Mouse (Mus musculus) CH12.LX (cell line): ENCODE results near the gene Wwc2. TPM values are rescaled to one million over a fixed set of nuclear protein-coding genes. Genes with fewer than 3 reads are reported as not detected.

ENCODE experiments used
- DNase-seq: peaks from one replicate; pipeline ENCODE4 v3.0.0-alpha.2; 2013; ENCODE audit errors: extremely low read depth
- H3K27ac ChIP-seq: 2 replicates; pipeline ENCODE4 v1.5.1; 2012; ENCODE audit warnings: low read depth, mild to moderate bottlenecking, control low read depth, moderate library complexity; ENCODE audit not compliant: insufficient read depth
- H3K27me3 ChIP-seq: replicated peaks from 2 replicates; pipeline ENCODE3; 2012; ENCODE audit warnings: inconsistent platforms
- H3K36me3 ChIP-seq, 2 experiments: replicated peaks in 1 of 2; 2 replicates each; pipeline versions ENCODE3 to v1.6.1; 2012; ENCODE audit warnings: inconsistent platforms in 1 of 2, low read length in 1 of 2, mild to moderate bottlenecking in 1 of 2, mixed read lengths in 1 of 2, moderate library complexity in 1 of 2; ENCODE audit not compliant: control insufficient read depth in 1 of 2, insufficient read depth in 1 of 2
- H3K4me1 ChIP-seq, 2 experiments: 2 replicates each; pipeline ENCODE4 v1.6.1; 2012; ENCODE audit warnings: inconsistent platforms in 1 of 2, moderate library complexity in 1 of 2; ENCODE audit not compliant: insufficient read depth in 2 of 2, control insufficient read depth in 1 of 2
- H3K4me2 ChIP-seq: 2 replicates; pipeline ENCODE4 v1.6.1; 2012; ENCODE audit warnings: low read depth, mild to moderate bottlenecking, control low read depth; ENCODE audit not compliant: poor library complexity, insufficient read depth, severe bottlenecking
- H3K4me3 ChIP-seq, 3 experiments: fragments of 150-350 bp in 1 of 3; sonication (generic) in 1 of 3; replicated peaks in 1 of 3; 2 replicates each; pipeline versions ENCODE3 to v1.5.1; 2011 to 2012; ENCODE audit warnings: low read depth in 2 of 3, low read length in 2 of 3, mild to moderate bottlenecking in 2 of 3, moderate library complexity in 2 of 3, control low read depth in 1 of 3, improper control_type of control experiment in 1 of 3, inconsistent platforms in 1 of 3, mixed read lengths in 1 of 3; ENCODE audit not compliant: poor library complexity in 1 of 3
- H3K79me2 ChIP-seq: replicated peaks from 2 replicates; pipeline ENCODE4 v1.6.1; 2012; ENCODE audit warnings: mild to moderate bottlenecking, moderate library complexity; ENCODE audit not compliant: control insufficient read depth, poor library complexity, insufficient read depth, severe bottlenecking; ENCODE audit errors: extremely low read depth
- H3K9ac ChIP-seq: 2 replicates; pipeline ENCODE4 v1.6.1; 2012; ENCODE audit warnings: low read depth, mild to moderate bottlenecking, control low read depth, moderate library complexity; ENCODE audit not compliant: insufficient read depth
- H3K9me3 ChIP-seq: replicated peaks from 2 replicates; pipeline ENCODE3; 2012; ENCODE audit warnings: low read length, inconsistent platforms, mixed read lengths
- BHLHE40 ChIP-seq: IDR thresholded peaks from 2 replicates; pipeline ENCODE4 v1.6.1; 2011; ENCODE audit warnings: mild to moderate bottlenecking, low read depth, low read length, improper control_type of control experiment
- E2F4 ChIP-seq: IDR thresholded peaks from 2 replicates; pipeline ENCODE4 v1.6.1; 2011; ENCODE audit warnings: low read depth, low read length, improper control_type of control experiment; ENCODE audit not compliant: insufficient replicate concordance
- ELF1 ChIP-seq: IDR thresholded peaks from 2 replicates; pipeline ENCODE4 v1.6.1; 2014; ENCODE audit warnings: low read depth, mild to moderate bottlenecking, inconsistent platforms, low read length, improper control_type of control experiment
- JUND ChIP-seq: conservative IDR thresholded peaks from 2 replicates; pipeline ENCODE4 v1.6.1; 2011; ENCODE audit warnings: low read depth, low read length, improper control_type of control experiment
- KAT2A ChIP-seq: IDR thresholded peaks from 2 replicates; pipeline ENCODE4 v1.6.1; 2012; ENCODE audit warnings: low read length, improper control_type of control experiment, inconsistent platforms; ENCODE audit not compliant: insufficient replicate concordance
- MAFK ChIP-seq: IDR thresholded peaks from 2 replicates; pipeline ENCODE4 v1.6.1; 2011; ENCODE audit warnings: low read length, improper control_type of control experiment; ENCODE audit not compliant: insufficient replicate concordance
- MAX ChIP-seq: IDR thresholded peaks from 2 replicates; pipeline ENCODE4 v1.6.1; 2011; ENCODE audit warnings: low read length, improper control_type of control experiment
- MAZ ChIP-seq: IDR thresholded peaks from 2 replicates; pipeline ENCODE4 v1.6.1; 2012; ENCODE audit warnings: low read depth, mild to moderate bottlenecking, inconsistent platforms, low read length, improper control_type of control experiment, moderate library complexity
- MEF2A ChIP-seq: IDR thresholded peaks from 2 replicates; pipeline ENCODE4 v1.6.1; 2014; ENCODE audit warnings: low read depth, mild to moderate bottlenecking, inconsistent platforms, low read length, improper control_type of control experiment, borderline replicate concordance
- NELFE ChIP-seq: IDR thresholded peaks from 2 replicates; pipeline ENCODE4 v1.6.1; 2011; ENCODE audit warnings: low read depth, low read length, improper control_type of control experiment
- NRF1 ChIP-seq: IDR thresholded peaks from 2 replicates; pipeline ENCODE4 v1.6.1; 2014; ENCODE audit warnings: low read depth, mild to moderate bottlenecking, inconsistent platforms, low read length, improper control_type of control experiment, moderate library complexity
- PAX5 ChIP-seq: IDR thresholded peaks from 2 replicates; pipeline ENCODE4 v1.6.1; 2012; ENCODE audit warnings: low read length, inconsistent platforms, mixed read lengths
- POLR2A ChIP-seq: IDR thresholded peaks from 2 replicates; pipeline ENCODE4 v1.6.1; 2011; ENCODE audit warnings: low read depth, mild to moderate bottlenecking, improper control_type of control experiment, low read length
- POLR2AphosphoS2 ChIP-seq: IDR thresholded peaks from 2 replicates; pipeline ENCODE4 v1.6.1; 2011; ENCODE audit warnings: low read depth, low read length, improper control_type of control experiment
- RAD21 ChIP-seq: IDR thresholded peaks from 2 replicates; pipeline ENCODE4 v1.6.1; 2011; ENCODE audit warnings: low read depth, mild to moderate bottlenecking, low read length, improper control_type of control experiment, moderate library complexity
- SIN3A ChIP-seq: IDR thresholded peaks from 2 replicates; pipeline ENCODE4 v1.6.1; 2012; ENCODE audit warnings: low read length, improper control_type of control experiment, inconsistent platforms
- SMC3 ChIP-seq: IDR thresholded peaks from 2 replicates; pipeline ENCODE4 v1.6.1; 2011; ENCODE audit warnings: low read depth, low read length, improper control_type of control experiment
- TBP ChIP-seq: conservative IDR thresholded peaks from 2 replicates; pipeline ENCODE4 v1.6.1; 2011; ENCODE audit warnings: low read depth, low read length, improper control_type of control experiment
- UBTF ChIP-seq: IDR thresholded peaks from 2 replicates; pipeline ENCODE4 v1.6.1; 2012; ENCODE audit warnings: low read depth, mild to moderate bottlenecking, inconsistent platforms, low read length, improper control_type of control experiment, moderate library complexity
- USF1 ChIP-seq: IDR thresholded peaks from 2 replicates; pipeline ENCODE4 v1.6.1; 2014; ENCODE audit warnings: low read depth, mild to moderate bottlenecking, inconsistent platforms, low read length, improper control_type of control experiment
- ZKSCAN1 ChIP-seq: IDR thresholded peaks from 2 replicates; pipeline ENCODE4 v1.6.1; 2012; ENCODE audit warnings: low read depth, inconsistent platforms, low read length, improper control_type of control experiment, borderline replicate concordance
- ZMIZ1 ChIP-seq: IDR thresholded peaks from 2 replicates; pipeline ENCODE4 v1.6.1; 2012; ENCODE audit warnings: low read depth, mild to moderate bottlenecking, inconsistent platforms, low read length, improper control_type of control experiment
- dilution Hi-C: fragments of 300-500 bp; cut with MboI; formaldehyde crosslinking; loops from 2 replicates; pipeline ENCODE4 v1.14.3; 2020; ENCODE audit warnings: low sequenced_read_pairs; ENCODE audit not compliant: extremely low pct_unique_long_range_greater_than_20kb, extremely low pct_ligation_motif_present
- in situ Hi-C: fragments of 300-500 bp; cut with MboI; formaldehyde crosslinking; loops from 3 replicates; pipeline ENCODE4 v1.14.3; 2019; ENCODE audit warnings: low sequenced_read_pairs, low pct_ligation_motif_present, low pct_unique_long_range_greater_than_20kb, mixed read lengths
- polyA plus RNA-seq: library from polyadenylated mRNA; unstranded; fragments of >175 nt; gene quantifications from 2 replicates; pipeline ENCODE4 v1.2.1, GENCODE M21; 2012; ENCODE audit warnings: low read depth; ENCODE audit not compliant: insufficient read length
- total RNA-seq, 2 experiments: library from RNA; depleted of rRNA; stranded (reverse); fragments of 300-350 nt in 1 of 2; fragments of >200 nt in 1 of 2; gene quantifications; 2 replicates each; pipeline ENCODE4 v1.2.3; 2012 to 2014

The Wwc2 gene
- total and polyA plus RNA-seq, 3 experiments, result 0.04 to 1.1 (median 0.32) TPM

GRCm38 (mm10) chr8:47799438-47799837 lies 191.3 kb downstream of the Wwc2 start:
- Histone ChIP-seq H3K9me3 (no peaks in the 10 kb centered on the region), H3K36me3 (no peaks in the 10 kb centered on the region), H3K4me1 (no peaks in the 10 kb centered on the region), H3K9ac (no peak overlapping the region), H3K4me2 (no peak overlapping the region), H3K4me3 (no peak overlapping the region), H3K27ac (no peak overlapping the region)
- in situ Hi-C loops, result no loop called here
- dilution Hi-C loops, result no loop called here
- TF ChIP-seq BHLHE40 (no peak), NRF1 (no peak), POLR2AphosphoS2 (no peak), POLR2A (no peak), NELFE (no peak), KAT2A (no peak), MAZ (no peak), ZMIZ1 (no peak), USF1 (no peak), MAFK (no peak), JUND (no peak), PAX5 (no peak), ZKSCAN1 (no peak), MAX (no peak), ELF1 (no peak), MEF2A (no peak), E2F4 (no peak)
- TF ChIP-seq, all 38 proteins: peak for 0
- Histone ChIP-seq H3K27me3 (no peaks in the 10 kb centered on the region), H3K79me2 (no peaks in the 10 kb centered on the region)
- DNase-seq, result no peak

DNA sequence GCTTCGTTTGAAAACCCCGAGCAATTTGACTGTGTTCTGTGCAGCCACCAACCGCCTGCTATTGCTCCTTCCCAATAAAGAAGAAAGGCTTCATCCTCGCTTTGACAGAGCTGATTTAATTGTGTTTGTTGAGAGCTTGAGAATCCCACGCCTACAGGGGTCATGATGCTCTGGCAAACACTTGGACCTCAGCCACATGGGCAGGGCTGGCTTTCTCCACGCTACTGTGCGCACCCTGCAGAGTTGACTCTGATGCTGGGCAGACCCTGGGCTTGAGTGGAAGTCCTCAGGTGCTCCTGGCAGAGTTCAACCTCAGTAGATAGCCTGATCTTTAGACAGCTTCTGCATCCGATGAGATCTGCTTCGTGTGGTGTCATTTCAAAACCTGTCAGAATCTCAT lies 198.7 kb downstream of the Wwc2 start:
- dilution Hi-C loops (no loop called here), in situ Hi-C loops (no loop called here)
- no peaks in the 10 kb centered on the region for H3K9me3 ChIP-seq
- H3K4me1 ChIP-seq, result no peaks in the 10 kb centered on the region
- DNase-seq, result no peak
- TF ChIP-seq E2F4 (no peak), SIN3A (no peak), KAT2A (no peak), RAD21 (no peak), SMC3 (no peak), UBTF (no peak), MAZ (no peak), NELFE (no peak), TBP (no peak), MAX (no peak)
- no peaks in the 10 kb centered on the region for H3K36me3 ChIP-seq
- no peak overlapping the region for H3K27ac ChIP-seq
- no peak overlapping the region for H3K4me2 ChIP-seq
- H3K27me3 ChIP-seq, result no peaks in the 10 kb centered on the region
- no peak overlapping the region for H3K9ac ChIP-seq
- no peak overlapping the region for H3K4me3 ChIP-seq
- no peaks in the 10 kb centered on the region for H3K79me2 ChIP-seq
